Mouse (Mus musculus) small intestine, adult 2 months (tissue): ENCODE results near the gene Frs3.

Source experiments
- CTCF ChIP-seq: fragments of 200-500 bp; IDR thresholded peaks from 2 replicates; pipeline ENCODE4 v1.5.1; 2012; ENCODE audit warnings: low read depth, mild to moderate bottlenecking, control low read depth, inconsistent platforms, low read length, moderate library complexity, mixed read lengths; ENCODE audit not compliant: insufficient replicate concordance, insufficient read length; ENCODE audit errors: extremely low read depth
- POLR2A ChIP-seq: fragments of 200-500 bp; IDR thresholded peaks from 2 replicates; pipeline ENCODE4 v1.6.1; 2012; ENCODE audit warnings: low read depth, mild to moderate bottlenecking, control low read depth, inconsistent platforms, low read length, moderate library complexity

DNA sequence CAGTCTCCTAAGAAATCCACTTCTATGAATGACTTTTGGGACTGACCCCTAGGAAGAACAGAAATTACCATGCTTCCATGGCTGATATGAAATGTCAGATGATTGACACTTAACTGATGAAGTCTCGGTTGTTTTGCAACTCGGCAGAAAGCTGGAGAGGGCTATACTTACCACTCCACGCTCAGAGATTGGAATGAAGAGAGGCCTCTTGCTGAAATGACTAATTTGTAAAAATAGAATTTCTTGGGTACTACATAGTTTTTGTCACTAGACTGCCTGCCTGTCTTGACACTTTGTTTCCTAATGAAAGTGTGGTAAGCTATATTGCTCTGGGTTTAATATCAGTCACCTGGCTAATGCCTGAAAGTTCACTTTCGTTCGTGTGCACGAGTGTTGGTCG is 24.4 kb upstream of the Frs3 start:
- TF ChIP-seq CTCF (no peak), POLR2A (no peak)
